Mouse (Mus musculus) midbrain, embryonic 13.5 days (tissue): ENCODE data around the gene Lrrc57. TPM values are rescaled to one million over a fixed set of nuclear protein-coding genes. Genes with fewer than 3 reads are reported as not detected.

ENCODE experiments used
- ATAC-seq: fragments of 200-750 bp; cut with Nextera tagmentation; 2 replicates; pipeline ENCODE4 v1.8.0; 2017; ENCODE audit warnings: mild to moderate bottlenecking, moderate TSS enrichment, moderate library complexity
- H3K27ac ChIP-seq: fragments of 300-500 bp; sonication (generic); 2 replicates; pipeline ENCODE4 v1.5.1; 2015; ENCODE audit warnings: inconsistent platforms, mild to moderate bottlenecking, moderate library complexity
- H3K27me3 ChIP-seq: fragments of 300-500 bp; sonication (generic); 2 replicates; pipeline ENCODE4 v1.6.1; 2015; ENCODE audit warnings: mild to moderate bottlenecking, inconsistent platforms
- H3K36me3 ChIP-seq: fragments of 300-500 bp; sonication (generic); 2 replicates; pipeline ENCODE4 v1.6.1; 2015; ENCODE audit warnings: mild to moderate bottlenecking, inconsistent platforms
- H3K4me1 ChIP-seq: fragments of 300-500 bp; sonication (generic); replicated peaks from 2 replicates; pipeline ENCODE4 v1.6.1; 2015; ENCODE audit warnings: inconsistent platforms
- H3K4me2 ChIP-seq: fragments of 300-500 bp; sonication (generic); replicated peaks from 2 replicates; pipeline ENCODE4 v1.6.1; 2015; ENCODE audit warnings: moderate library complexity, mild to moderate bottlenecking, inconsistent platforms
- H3K4me3 ChIP-seq: fragments of 300-500 bp; sonication (generic); replicated peaks from 2 replicates; pipeline ENCODE4 v1.5.1; 2015; ENCODE audit warnings: mild to moderate bottlenecking, inconsistent platforms
- H3K9ac ChIP-seq: fragments of 300-500 bp; sonication (generic); replicated peaks from 2 replicates; pipeline ENCODE4 v1.6.1; 2015; ENCODE audit warnings: mild to moderate bottlenecking, inconsistent platforms
- H3K9me3 ChIP-seq: fragments of 300-500 bp; sonication (generic); 2 replicates; pipeline ENCODE4 v1.6.1; 2016; ENCODE audit warnings: mild to moderate bottlenecking, inconsistent platforms
- WGBS: fragments of 180-500 bp; shearing (Covaris S2); methylation state at CpG from one replicate; pipeline ENCODE4 v1.1.7; 2015; 5-methylcytosine and 5-hydroxymethylcytosine counted together
- polyA plus RNA-seq: library from polyadenylated mRNA; unstranded; fragments of >200 nt; fragmentation: Nextera tagmentation; extraction: Ambion mirVana; gene quantifications from 2 replicates; pipeline ENCODE4 v1.2.1, GENCODE M21; 2015

The Lrrc57 gene
- polyA plus RNA-seq = 34.0 and 36.4 TPM in 2 replicates

DNA sequence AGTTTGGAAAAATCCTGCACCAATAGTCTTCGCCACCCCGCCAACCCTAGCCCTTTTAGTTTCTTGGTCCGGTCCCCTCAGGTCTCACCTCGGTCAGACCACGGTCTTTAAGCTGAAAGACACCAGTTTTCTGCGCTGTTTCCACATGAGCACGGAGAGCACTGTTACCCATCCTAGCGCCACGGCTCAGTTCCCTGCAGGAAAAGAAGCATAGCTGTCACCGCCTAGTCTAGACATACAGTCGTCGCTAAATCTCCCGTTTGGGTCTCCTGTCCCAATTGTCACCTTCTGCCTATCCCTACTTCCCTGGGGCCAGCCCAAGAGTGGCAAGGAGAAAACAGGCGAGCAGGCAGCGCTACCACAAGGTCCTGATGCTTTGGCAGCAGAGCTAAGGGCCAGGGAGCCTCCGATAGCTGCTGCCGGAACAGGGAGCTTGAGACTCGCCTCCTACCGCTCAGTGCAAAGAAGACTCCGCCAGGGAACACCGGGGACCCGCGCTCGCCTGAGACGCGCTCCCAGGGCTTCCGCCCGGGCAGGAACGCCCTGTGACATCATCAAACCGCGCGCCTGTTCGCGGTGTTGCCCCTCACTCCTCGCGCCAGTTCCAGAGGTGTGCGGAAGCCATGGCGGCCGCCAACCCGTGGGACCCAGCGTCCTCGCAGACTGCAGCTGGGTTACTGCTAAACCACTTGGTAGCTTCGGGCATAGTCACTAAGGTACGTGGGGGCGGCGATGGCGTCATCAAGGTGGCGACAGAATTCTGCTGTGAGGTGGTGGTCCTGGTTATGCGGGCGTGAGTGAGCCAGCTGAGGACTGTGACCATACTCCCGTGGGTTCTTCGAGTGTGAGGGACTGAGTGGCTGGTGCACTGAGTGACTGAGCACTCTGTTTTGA lies at the start of gene Lrrc57, which contains the start of gene Haus2:
Gene Lrrc57 (minus strand): TSS at position 691 of the 894 bp plus-strand sequence.
Gene Haus2 (plus strand): TSS at position 554 of the 894 bp plus-strand sequence.
- Histone ChIP-seq H3K9ac (peak within 1 kb of the TSS; percentile 87), H3K36me3 (peaks cover 28% of the 10 kb centered on the region; the same call in 1 of the 2 replicates), H3K4me3 (peak within 1 kb of the TSS; percentile 88), H3K4me1 (peaks cover 26% of the 10 kb centered on the region), H3K27me3 (no peaks in the 10 kb centered on the region), H3K4me2 (peak within 1 kb of the TSS; percentile 90), H3K27ac (peak within 1 kb of the TSS; percentile 93), H3K9me3 (no peaks in the 10 kb centered on the region)
- peak; percentile 98 for ATAC-seq
- under 1% methylated on average over 52 of the region's 52 CpGs for WGBS

DNA sequence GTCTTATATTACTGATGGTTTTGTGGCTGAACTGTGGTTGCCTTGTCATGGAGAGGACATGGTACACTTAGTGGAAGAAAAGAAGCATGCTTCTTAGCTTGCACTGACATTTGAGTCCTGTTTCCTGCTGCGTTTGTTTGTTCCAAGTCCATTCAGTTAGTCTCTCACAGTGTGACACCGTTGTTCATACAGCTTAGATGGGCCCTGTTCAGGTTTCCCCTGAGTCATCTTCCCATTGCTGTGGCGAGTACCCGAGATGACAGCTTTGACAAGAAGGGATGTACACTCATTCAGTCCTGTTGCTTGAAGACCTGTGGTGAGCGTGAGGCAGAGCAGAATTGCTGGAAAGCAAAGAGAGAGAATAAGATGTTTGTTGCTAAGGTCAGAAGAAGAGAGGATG lies 49.2 kb upstream of the Lrrc57 start:
- ATAC-seq = no peak
- WGBS = 62% methylated on average over 5 of the region's 5 CpGs
- no peak overlapping the region for H3K4me2 ChIP-seq

DNA sequence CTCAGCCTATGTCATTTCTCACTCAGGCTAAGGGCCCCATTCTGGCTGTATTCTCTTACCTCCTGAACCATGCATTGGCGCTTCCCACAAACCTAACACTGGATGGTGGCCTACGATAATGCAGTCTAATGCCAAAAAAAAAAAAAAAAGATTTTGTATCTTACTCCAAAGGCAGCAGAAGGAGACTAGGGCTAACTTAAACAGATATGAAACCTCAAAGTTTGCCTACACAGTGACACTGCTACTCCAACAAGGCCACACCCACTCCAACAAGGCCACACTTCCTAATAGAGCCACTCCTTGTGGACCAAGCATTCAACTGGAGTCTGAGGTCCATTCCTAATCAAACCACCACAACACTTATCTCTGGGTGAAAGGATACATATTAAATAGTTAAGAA lies 47.4 kb upstream of the Lrrc57 start:
- no peaks in the 10 kb centered on the region for H3K27me3 ChIP-seq
- H3K4me3 ChIP-seq = no peak overlapping the region
- H3K36me3 ChIP-seq = no peaks in the 10 kb centered on the region
- no peak overlapping the region for H3K27ac ChIP-seq
- no peaks in the 10 kb centered on the region for H3K4me1 ChIP-seq
- H3K9me3 ChIP-seq = no peaks in the 10 kb centered on the region
- no peak overlapping the region for H3K9ac ChIP-seq
- 100% methylated on average over 2 of the region's 2 CpGs for WGBS
- no peak for ATAC-seq
- H3K4me2 ChIP-seq = no peak overlapping the region

More for the DNA sequence above, 49.2 kb upstream of the Lrrc57 start:
- no peaks in the 10 kb centered on the region for H3K27me3 ChIP-seq
- H3K27ac ChIP-seq = no peak overlapping the region
- H3K4me1 ChIP-seq = no peaks in the 10 kb centered on the region
- no peak overlapping the region for H3K9ac ChIP-seq
- no peak overlapping the region for H3K4me3 ChIP-seq
- no peaks in the 10 kb centered on the region for H3K36me3 ChIP-seq
- H3K9me3 ChIP-seq = no peaks in the 10 kb centered on the region

DNA sequence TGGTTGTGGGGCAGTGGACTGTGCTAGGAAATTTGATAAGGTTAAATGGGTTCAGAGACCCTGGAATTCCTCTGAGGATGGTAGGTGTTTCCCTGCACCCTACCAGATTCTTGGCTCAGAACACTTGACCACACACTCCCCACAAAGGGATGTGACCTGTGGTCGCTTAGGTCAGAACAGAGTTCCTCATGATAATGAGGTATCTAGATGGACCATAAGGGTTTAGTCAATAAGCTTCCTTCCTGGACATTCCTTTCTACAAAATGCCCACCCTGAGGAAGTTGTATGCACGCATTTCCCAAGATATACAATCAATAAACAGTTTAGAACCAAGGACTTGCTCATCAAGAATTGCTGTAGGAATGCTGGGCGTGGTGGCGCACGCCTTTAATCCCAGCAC lies 46.6 kb upstream of the Lrrc57 start:
- Histone ChIP-seq H3K9ac (no peak overlapping the region), H3K4me1 (no peaks in the 10 kb centered on the region), H3K9me3 (no peaks in the 10 kb centered on the region), H3K4me2 (no peak overlapping the region), H3K27ac (no peak overlapping the region), H3K4me3 (no peak overlapping the region), H3K27me3 (no peaks in the 10 kb centered on the region), H3K36me3 (no peaks in the 10 kb centered on the region)
- ATAC-seq = no peak
- 92% methylated on average over 5 of the region's 5 CpGs for WGBS

DNA sequence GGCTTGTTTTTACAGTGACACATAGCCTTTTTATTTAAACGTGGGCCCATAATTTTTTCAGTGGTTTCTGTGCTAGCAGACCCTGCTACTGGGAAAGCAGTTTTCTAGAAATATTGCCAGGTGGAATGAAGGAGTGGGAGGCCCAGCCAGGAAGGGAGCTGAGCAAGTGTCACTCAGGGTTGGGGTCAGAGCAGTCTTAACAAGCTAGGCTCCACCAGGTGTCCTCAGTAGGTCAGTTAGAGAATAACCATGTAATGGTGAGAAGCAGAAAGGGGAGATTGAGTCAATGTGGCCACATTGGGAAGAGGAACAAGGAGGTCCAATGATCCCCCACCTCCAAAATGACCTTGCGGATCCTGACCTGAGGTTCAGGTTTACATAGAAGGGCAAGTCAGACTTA lies 45.4 kb upstream of the Lrrc57 start:
- no peaks in the 10 kb centered on the region for H3K4me1 ChIP-seq
- no peak overlapping the region for H3K4me2 ChIP-seq
- no peak overlapping the region for H3K9ac ChIP-seq
- ATAC-seq = no peak
- no peaks in the 10 kb centered on the region for H3K36me3 ChIP-seq
- no peaks in the 10 kb centered on the region for H3K27me3 ChIP-seq
- 83% methylated on average over 2 of the region's 2 CpGs for WGBS
- no peaks in the 10 kb centered on the region for H3K9me3 ChIP-seq
- H3K4me3 ChIP-seq = no peak overlapping the region
- H3K27ac ChIP-seq = no peak overlapping the region

DNA sequence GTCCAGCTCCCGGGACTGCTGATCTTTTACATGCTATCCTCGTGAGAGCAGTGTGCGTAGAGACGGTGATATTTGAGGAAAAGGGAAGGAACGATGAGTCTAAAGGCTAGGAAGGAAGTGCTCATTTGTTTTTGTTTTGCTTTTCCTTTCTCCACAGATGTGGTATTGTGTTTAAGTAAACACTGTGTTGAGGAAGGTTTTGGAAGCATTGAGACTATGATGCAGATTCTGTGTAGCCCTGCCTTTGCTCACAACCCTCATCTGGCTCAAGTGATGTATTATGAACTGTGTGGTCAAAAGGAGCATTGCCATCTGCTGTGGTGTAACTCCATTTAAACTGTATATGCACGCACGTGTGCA lies 43.6 kb upstream of the Lrrc57 start:
- WGBS = 93% methylated on average over 7 of the region's 7 CpGs
- H3K9ac ChIP-seq = no peak overlapping the region
- H3K4me3 ChIP-seq = no peak overlapping the region
- no peaks in the 10 kb centered on the region for H3K27me3 ChIP-seq
- no peak for ATAC-seq
- H3K4me2 ChIP-seq = no peak overlapping the region
- no peaks in the 10 kb centered on the region for H3K4me1 ChIP-seq
- H3K9me3 ChIP-seq = no peaks in the 10 kb centered on the region
- no peaks in the 10 kb centered on the region for H3K36me3 ChIP-seq
- H3K27ac ChIP-seq = no peak overlapping the region

DNA sequence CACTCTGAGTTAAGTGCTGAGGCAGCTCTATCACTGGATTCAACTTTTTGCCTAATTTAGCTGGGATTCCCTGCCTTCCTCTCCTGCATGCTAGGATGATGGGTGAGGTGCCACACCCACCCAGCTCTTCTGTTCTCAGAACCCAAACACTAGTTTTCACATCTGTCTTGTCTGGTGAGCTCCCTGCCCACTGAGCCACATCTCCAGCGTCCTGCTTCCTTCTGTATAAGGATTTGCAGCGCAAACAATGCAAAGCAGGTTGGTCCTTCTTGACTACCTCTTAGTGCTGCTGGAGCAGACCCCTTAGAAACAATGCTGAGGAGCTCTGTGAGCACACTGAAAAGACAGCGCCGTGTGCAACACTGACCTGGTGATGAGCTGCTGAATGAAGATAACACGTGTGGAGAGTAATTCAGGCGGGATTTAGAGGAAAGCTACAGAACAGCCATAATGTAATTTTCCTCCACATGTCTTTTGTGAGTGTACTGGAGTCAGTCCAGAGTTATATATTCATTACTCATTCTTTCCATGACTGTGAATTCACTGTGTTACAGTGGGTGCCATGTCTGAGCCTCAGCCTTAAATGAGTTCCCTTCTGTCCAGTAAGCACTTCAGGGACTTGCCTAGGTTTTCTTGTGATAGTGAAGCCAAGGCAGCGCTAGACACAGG lies 43.1 kb upstream of the Lrrc57 start:
- no peaks in the 10 kb centered on the region for H3K4me1 ChIP-seq
- no peak overlapping the region for H3K4me3 ChIP-seq
- 79% methylated on average over 7 of the region's 7 CpGs for WGBS
- no peak overlapping the region for H3K4me2 ChIP-seq
- ATAC-seq = no peak
- H3K27ac ChIP-seq = no peak overlapping the region; the same call in 1 of the 2 replicates
- H3K27me3 ChIP-seq = no peaks in the 10 kb centered on the region
- H3K9me3 ChIP-seq = no peaks in the 10 kb centered on the region
- no peaks in the 10 kb centered on the region for H3K36me3 ChIP-seq
- H3K9ac ChIP-seq = no peak overlapping the region

DNA sequence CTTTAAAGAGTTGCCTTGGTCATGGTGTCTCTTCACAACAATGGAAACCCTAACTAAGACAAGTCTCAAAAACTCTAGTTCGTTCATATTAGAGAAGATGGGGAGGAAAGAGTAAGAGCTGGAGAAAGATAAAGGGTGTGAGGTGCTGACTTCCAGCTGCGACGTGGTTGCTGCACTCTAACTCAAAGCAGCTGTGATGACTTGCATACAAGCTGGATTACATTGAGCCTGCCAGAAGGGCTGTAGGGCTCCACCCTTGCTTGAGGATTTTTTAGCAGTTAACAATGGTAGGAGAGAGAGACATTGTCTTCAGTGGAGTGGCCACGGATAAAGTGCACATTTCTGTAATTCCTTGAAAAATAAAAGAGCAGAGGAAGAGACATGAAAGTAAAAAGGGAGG lies 37.5 kb upstream of the Lrrc57 start:
- WGBS = 65% methylated on average over 4 of the region's 4 CpGs
- Histone ChIP-seq H3K4me1 (no peaks in the 10 kb centered on the region), H3K27me3 (no peaks in the 10 kb centered on the region), H3K27ac (no peak overlapping the region), H3K4me3 (no peak overlapping the region), H3K9me3 (no peaks in the 10 kb centered on the region), H3K4me2 (no peak overlapping the region), H3K9ac (no peak overlapping the region), H3K36me3 (no peaks in the 10 kb centered on the region)
- ATAC-seq = no peak

DNA sequence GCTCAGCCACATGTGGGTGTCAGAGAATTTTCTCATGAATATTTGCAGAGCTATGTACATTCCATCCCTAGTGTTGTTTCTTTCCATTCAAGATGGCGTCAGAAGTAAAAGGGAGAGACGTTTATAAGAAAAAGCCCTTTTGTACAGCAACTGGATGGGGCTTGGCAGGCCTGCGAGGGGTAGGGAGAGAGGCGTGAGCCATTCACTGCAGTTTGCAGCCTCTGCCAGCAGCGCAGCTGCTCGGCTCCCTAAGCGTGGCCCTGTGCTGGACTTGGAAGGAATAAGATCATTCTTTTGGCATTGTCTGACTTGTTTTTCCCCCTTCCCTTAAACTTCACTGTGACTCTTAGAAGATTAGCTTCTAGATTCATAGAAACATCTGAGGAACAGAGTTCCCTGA lies 34.5 kb upstream of the Lrrc57 start:
- no peak overlapping the region for H3K4me2 ChIP-seq
- H3K27ac ChIP-seq = no peak overlapping the region
- H3K36me3 ChIP-seq = no peaks in the 10 kb centered on the region
- no peak overlapping the region for H3K9ac ChIP-seq
- no peaks in the 10 kb centered on the region for H3K9me3 ChIP-seq
- ATAC-seq = no peak
- H3K4me3 ChIP-seq = no peak overlapping the region
- no peaks in the 10 kb centered on the region for H3K27me3 ChIP-seq
- 57% methylated on average over 7 of the region's 7 CpGs for WGBS
- H3K4me1 ChIP-seq = no peaks in the 10 kb centered on the region

DNA sequence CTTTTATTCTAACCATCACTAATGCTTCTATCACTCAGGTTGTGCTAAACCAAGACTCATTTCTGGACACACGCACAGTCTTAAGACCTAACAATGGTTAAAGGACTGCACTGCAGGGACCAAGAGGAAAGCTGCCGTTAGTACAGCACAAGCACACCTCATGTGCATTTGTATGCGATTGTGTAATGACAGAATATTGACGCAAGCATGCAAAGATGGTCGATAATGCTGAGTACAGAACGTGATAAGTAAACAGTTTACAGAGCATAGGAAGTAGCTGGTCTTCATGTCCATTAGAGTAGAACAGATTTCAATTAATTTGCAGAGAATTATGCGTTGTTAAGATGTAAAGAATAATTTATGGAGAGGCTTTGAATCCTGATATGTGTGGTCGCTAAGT lies 31.5 kb upstream of the Lrrc57 start:
- no peaks in the 10 kb centered on the region for H3K36me3 ChIP-seq
- no peak overlapping the region for H3K4me2 ChIP-seq
- WGBS = 88% methylated on average over 8 of the region's 8 CpGs
- no peak overlapping the region for H3K4me3 ChIP-seq
- ATAC-seq = no peak
- H3K27me3 ChIP-seq = no peaks in the 10 kb centered on the region
- no peak overlapping the region for H3K9ac ChIP-seq
- no peak overlapping the region for H3K27ac ChIP-seq
- H3K4me1 ChIP-seq = no peaks in the 10 kb centered on the region
- no peaks in the 10 kb centered on the region for H3K9me3 ChIP-seq

DNA sequence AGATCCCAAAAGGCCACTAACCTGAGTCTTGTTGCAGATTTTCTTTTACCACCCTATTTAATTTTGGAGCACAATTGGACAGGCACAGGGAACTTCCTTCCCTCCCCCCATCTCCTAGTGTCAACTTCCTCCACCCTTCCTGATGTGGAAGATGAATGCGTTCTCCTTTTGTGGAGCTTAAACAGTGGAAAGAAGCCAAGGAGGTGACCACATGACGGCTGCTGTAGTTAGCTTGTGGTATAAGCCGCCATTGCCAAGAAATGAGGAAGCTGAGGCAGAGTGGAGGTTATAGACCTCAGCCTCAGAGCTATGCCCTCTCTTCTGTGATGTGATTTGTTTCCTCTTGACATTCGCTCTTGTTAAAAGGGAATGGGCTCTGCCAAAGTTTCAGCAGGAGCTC lies 22.6 kb upstream of the Lrrc57 start:
- no peak overlapping the region for H3K4me2 ChIP-seq
- no peak for ATAC-seq
- no peaks in the 10 kb centered on the region for H3K27me3 ChIP-seq
- no peaks in the 10 kb centered on the region for H3K9me3 ChIP-seq
- peaks cover 15% of the 10 kb centered on the region for H3K4me1 ChIP-seq
- no peak overlapping the region for H3K9ac ChIP-seq
- H3K36me3 ChIP-seq = peaks cover 10% of the 10 kb centered on the region; the same call in 1 of the 2 replicates
- no peak overlapping the region for H3K27ac ChIP-seq
- 86% methylated on average over 4 of the region's 4 CpGs for WGBS
- H3K4me3 ChIP-seq = no peak overlapping the region

DNA sequence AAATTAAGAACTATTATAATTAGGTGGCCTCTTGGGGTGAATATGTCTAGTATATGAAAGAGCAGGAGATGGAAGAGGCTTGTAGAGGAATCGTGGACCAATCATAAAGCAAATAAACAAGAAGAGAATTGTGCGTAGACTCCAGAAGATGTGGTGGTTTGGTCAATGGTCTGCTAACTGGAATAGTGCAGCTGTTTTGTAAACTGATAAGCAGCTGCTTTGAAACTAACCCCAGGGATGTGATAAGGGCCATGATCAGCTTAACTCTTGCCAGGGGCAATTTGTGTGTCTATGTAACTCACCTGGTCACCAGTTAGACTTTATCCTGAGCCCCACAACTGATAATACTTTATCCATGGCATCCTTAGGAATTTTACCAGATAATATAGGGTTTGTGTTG lies 22.2 kb upstream of the Lrrc57 start:
- Histone ChIP-seq H3K4me2 (no peak overlapping the region), H3K27ac (no peak overlapping the region), H3K27me3 (no peaks in the 10 kb centered on the region), H3K4me1 (peaks cover 15% of the 10 kb centered on the region), H3K4me3 (no peak overlapping the region), H3K36me3 (peaks cover 10% of the 10 kb centered on the region; the same call in 1 of the 2 replicates), H3K9me3 (no peaks in the 10 kb centered on the region), H3K9ac (no peak overlapping the region)
- 83% methylated on average over 2 of the region's 2 CpGs for WGBS
- ATAC-seq = no peak
